Mouse (Mus musculus): ENCODE measurements at regions not wholly inside any gene's neighbourhood (a gene's known extent, or its start where the extent isn't known, plus 50 kb on each side); places are given as distances from the start of the nearest gene placed in this dataset.

DNA sequence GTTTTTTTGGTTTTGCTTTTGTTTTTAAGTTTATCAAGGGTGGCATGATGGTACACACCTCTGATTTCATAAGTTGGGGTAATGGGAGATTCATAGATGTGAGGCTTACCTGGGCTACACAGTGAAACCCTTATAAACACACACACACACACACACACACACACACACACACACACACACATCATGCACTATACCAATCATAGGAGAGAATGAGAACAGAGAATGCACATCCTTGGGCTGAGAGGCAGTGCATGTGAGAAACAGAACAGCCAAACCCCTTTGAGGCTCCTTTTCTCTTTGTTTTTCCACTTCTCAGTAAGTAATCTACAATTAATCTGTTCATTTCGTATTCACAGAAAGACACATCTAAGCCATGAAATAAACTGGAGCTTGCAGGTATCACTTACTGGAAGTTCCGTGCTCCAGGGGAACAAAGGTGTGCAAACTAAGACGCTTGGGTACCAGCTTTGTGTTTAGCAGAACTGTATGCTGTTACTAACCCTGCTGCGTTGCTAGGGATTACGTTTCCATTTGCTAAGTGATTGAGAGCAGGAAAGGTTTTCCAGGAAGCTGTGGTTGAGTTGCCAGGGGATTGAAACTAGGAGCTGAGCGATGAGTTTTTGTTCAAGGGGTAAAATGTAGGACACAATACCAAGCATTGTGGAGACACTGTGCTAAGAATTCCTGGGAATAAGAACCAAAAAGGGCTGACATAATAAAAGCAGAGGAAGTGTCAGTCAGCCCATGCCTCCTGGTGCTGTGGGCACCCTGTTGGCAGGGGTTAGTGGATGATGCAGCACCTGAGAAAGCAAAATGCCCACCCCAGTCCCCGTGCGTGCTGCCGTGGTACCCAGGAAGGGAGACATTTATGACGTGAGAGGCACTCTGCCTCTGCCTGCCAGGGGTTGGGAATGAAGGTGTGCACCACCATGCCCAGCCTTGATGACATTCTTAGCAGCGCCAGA, 53.0 kb upstream of the Car8 start:
- Histone ChIP-seq H3K4me3 (ENCODE audit: low read depth, low read length) (no peak overlapping the region), H3K27ac (ENCODE audit: low read length) (no peak overlapping the region), H3K4me2 (replicated peaks; ENCODE audit: low read depth, low read length) (no peak overlapping the region), H3K4me1 (ENCODE audit: control insufficient read depth, insufficient read depth, low read length) (no peaks in the 10 kb centered on the region), H3K9me3 (ENCODE audit: control insufficient read depth, low read depth, low read length) (no peaks in the 10 kb centered on the region), H3K9ac (replicated peaks; ENCODE audit: low read depth, low read length) (no peak overlapping the region), H3K36me3 (ENCODE audit: control insufficient read depth, insufficient read depth, low read length) (no peaks in the 10 kb centered on the region), H3K27me3 (ENCODE audit: control insufficient read depth, insufficient read depth, low read length) (no peaks in the 10 kb centered on the region)
- 63% methylated on average over 11 of the region's 11 CpGs for WGBS
- no peak for ATAC-seq (ENCODE audit: insufficient number of reproducible peaks, insufficient read depth, low FRiP score, low read depth)

DNA sequence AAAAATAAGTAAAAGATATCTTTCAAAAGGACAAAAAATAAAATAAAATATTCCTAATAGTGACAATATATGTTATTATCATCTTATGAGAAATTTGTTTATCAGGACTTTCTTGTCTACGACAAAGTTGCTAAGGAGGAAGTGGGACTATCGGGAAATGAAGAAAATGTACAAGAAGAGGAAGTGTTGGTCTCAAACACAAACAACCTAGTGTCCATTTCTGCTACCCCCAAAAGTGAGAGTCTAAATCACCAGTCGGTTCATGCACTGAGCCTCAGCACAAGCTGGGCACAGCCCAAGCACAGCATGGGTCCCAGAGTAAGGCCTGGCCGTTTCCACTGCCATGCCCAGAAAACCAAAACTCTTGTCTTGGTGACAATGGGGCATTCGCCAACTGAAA, 51.1 kb upstream of the Car8 start:
- Histone ChIP-seq H3K4me3 (ENCODE audit: low read depth, low read length) (no peak overlapping the region), H3K36me3 (ENCODE audit: control insufficient read depth, insufficient read depth, low read length) (no peaks in the 10 kb centered on the region), H3K27ac (ENCODE audit: low read length) (no peak overlapping the region), H3K9ac (replicated peaks; ENCODE audit: low read depth, low read length) (no peak overlapping the region), H3K4me2 (replicated peaks; ENCODE audit: low read depth, low read length) (no peak overlapping the region), H3K27me3 (ENCODE audit: control insufficient read depth, insufficient read depth, low read length) (no peaks in the 10 kb centered on the region), H3K4me1 (ENCODE audit: control insufficient read depth, insufficient read depth, low read length) (no peaks in the 10 kb centered on the region), H3K9me3 (ENCODE audit: control insufficient read depth, low read depth, low read length) (no peaks in the 10 kb centered on the region)
- ATAC-seq (ENCODE audit: insufficient number of reproducible peaks, insufficient read depth, low FRiP score, low read depth): no peak
- 84% methylated on average over 5 of the region's 5 CpGs for WGBS
